Mouse (Mus musculus) B cell, adult (primary cell): ENCODE results near the gene Btbd35f21. TPM values are rescaled to one million over a fixed set of nuclear protein-coding genes. Genes with fewer than 3 reads are reported as not detected.

Experiments used
- total RNA-seq: library from RNA; stranded (reverse); gene quantifications from 4 replicates; pipeline ENCODE4 v1.2.4, GENCODE M21; 2023; ENCODE audit not compliant: inconsistent age

Gene Btbd35f21
- not detected in 4 replicates for total RNA-seq

GRCm38 (mm10) chrX:32725809-32726208 is at the start of gene Btbd35f21:
TSS of gene Btbd35f21 (plus strand) at chrX:32726109.

Other genes starting within 250 kb of the Btbd35f21 start
- not detected in 4 replicates for gene Btbd35f1, start 166.1 kb upstream of the Btbd35f21 start, total RNA-seq
- gene Gm5926, start 75.4 kb upstream of the Btbd35f21 start, total RNA-seq: not detected in 4 replicates
- gene Btbd35f30, start 168.5 kb downstream of the Btbd35f21 start, total RNA-seq: not detected in 4 replicates
- not detected in 4 replicates for gene Gm21789, start 215.7 kb downstream of the Btbd35f21 start, total RNA-seq
- not detected in 4 replicates for gene Btbd35f5, start 247.8 kb downstream of the Btbd35f21 start, total RNA-seq